Mouse (Mus musculus) kidney, embryonic 16.5 days (tissue): ENCODE measurements around the gene Cadm2. TPM values are rescaled to one million over a fixed set of nuclear protein-coding genes. Genes with fewer than 3 reads are reported as not detected.

Source experiments
- ATAC-seq: fragments of 200-750 bp; cut with Nextera tagmentation; 2 replicates; pipeline ENCODE4 v1.8.0; 2017; ENCODE audit warnings: moderate TSS enrichment; ENCODE audit not compliant: low FRiP score, low TSS enrichment
- H3K27ac ChIP-seq: fragments of 300-500 bp; sonication (generic); 2 replicates; pipeline ENCODE4 v1.5.1; 2014; ENCODE audit warnings: low read length
- H3K27me3 ChIP-seq: fragments of 300-500 bp; sonication (generic); 2 replicates; pipeline ENCODE4 v1.6.1; 2014; ENCODE audit warnings: low read length, control low read depth, mixed read lengths; ENCODE audit not compliant: insufficient read depth
- H3K36me3 ChIP-seq: fragments of 300-500 bp; sonication (generic); 2 replicates; pipeline ENCODE4 v1.6.1; 2014; ENCODE audit warnings: low read length, control low read depth, mixed read lengths; ENCODE audit not compliant: insufficient read depth
- H3K4me1 ChIP-seq: fragments of 300-500 bp; sonication (generic); 2 replicates; pipeline ENCODE4 v1.6.1; 2014; ENCODE audit warnings: low read length, control low read depth, mixed read lengths; ENCODE audit not compliant: insufficient read depth
- H3K4me2 ChIP-seq: fragments of 300-500 bp; sonication (generic); replicated peaks from 2 replicates; pipeline ENCODE4 v1.6.1; 2014; ENCODE audit warnings: low read depth, low read length
- H3K4me3 ChIP-seq: fragments of 300-500 bp; sonication (generic); 2 replicates; pipeline ENCODE4 v1.5.1; 2014; ENCODE audit warnings: mild to moderate bottlenecking, low read length
- H3K9ac ChIP-seq: fragments of 300-500 bp; sonication (generic); replicated peaks from 2 replicates; pipeline ENCODE4 v1.6.1; 2014; ENCODE audit warnings: low read length
- H3K9me3 ChIP-seq: fragments of 300-500 bp; sonication (generic); 2 replicates; pipeline ENCODE4 v1.6.1; 2016; ENCODE audit warnings: low read length, control low read depth
- WGBS: fragments of 180-500 bp; shearing (Covaris S2); extraction: QIAGEN DNeasy Blood & Tissue Kit; methylation state at CpG from one replicate; pipeline ENCODE4 v1.1.7; 2014; 5-methylcytosine and 5-hydroxymethylcytosine counted together
- polyA plus RNA-seq: library from polyadenylated mRNA; unstranded; fragments of >200 nt; fragmentation: Nextera tagmentation; extraction: Ambion mirVana; gene quantifications from 2 replicates; pipeline ENCODE4 v1.2.1, GENCODE M21; 2015

Cadm2 gene
- polyA plus RNA-seq, 1 experiment from 2014 or later, result not detected

DNA sequence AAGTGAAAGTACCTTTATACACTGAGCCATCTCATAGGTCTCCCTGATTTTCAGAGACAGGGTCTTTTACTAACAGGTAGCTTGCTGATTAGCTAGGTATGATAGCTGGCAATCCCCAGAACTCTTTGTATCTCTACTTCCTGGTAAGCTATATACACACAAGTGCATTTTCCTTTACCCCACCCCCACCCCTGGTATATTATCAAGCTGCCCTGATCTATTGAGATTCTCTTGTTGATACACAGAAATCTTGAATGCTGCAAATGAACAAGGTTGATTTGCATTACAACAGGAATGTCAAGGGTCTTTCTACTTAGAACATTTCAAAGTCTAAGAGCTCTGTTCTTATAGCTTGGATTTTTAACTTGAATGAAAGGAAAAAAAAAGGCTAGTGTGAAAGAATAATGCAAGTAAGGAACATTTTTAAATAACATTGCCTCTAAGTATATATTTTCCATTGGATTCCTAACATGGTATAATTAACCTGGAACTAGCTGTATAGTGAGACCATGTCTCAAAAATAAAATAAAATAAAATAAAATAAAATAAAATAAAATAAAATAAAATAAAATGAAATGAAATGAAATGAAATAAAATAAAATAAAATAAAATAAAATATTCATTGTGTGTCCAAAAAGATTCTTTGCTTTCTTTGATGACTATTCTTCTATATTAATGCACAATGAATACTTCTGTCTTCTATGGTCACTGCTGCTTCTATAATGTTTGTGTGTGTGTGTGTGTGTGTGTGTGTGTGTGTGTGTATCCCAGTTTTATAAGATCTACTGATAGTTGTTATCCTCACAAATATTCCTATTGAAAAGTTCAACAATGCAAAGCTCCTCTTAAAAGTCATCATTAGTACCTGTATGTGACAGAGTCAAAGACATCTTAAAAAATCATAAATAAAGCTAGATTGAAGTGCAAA, 858.9 kb downstream of the Cadm2 start:
- Histone ChIP-seq H3K27me3 (no peaks in the 10 kb centered on the region), H3K36me3 (no peaks in the 10 kb centered on the region), H3K9ac (no peak overlapping the region), H3K9me3 (no peaks in the 10 kb centered on the region), H3K4me3 (no peak overlapping the region), H3K4me1 (no peaks in the 10 kb centered on the region), H3K4me2 (no peak overlapping the region), H3K27ac (no peak overlapping the region)
- ATAC-seq, result no peak

DNA sequence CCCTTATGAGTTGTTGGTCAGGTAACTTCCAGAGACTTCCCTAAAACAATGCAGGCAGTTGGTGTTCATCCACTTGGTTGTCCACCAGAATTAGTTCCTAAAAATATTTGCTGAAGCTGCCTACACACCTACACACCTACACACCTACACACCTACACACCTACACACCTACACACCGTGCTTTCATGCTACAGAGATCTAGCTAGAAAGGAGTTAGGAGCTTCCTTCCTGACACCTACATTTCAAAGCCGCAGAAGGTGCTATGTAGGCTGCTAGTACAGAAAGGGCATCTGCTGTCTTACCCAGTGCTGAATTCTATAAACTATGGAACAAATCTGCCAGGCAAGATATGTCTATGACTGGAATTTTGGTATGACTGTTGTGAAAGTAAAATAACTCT, 872.2 kb downstream of the Cadm2 start:
- WGBS, result 81% methylated on average over 2 of the region's 2 CpGs
- H3K4me3 ChIP-seq, result no peak overlapping the region
- H3K36me3 ChIP-seq, result no peaks in the 10 kb centered on the region
- no peak for ATAC-seq
- H3K27me3 ChIP-seq, result no peaks in the 10 kb centered on the region
- no peak overlapping the region for H3K4me2 ChIP-seq
- no peak overlapping the region for H3K9ac ChIP-seq
- no peak overlapping the region for H3K27ac ChIP-seq
- no peaks in the 10 kb centered on the region for H3K4me1 ChIP-seq
- H3K9me3 ChIP-seq, result no peaks in the 10 kb centered on the region

DNA sequence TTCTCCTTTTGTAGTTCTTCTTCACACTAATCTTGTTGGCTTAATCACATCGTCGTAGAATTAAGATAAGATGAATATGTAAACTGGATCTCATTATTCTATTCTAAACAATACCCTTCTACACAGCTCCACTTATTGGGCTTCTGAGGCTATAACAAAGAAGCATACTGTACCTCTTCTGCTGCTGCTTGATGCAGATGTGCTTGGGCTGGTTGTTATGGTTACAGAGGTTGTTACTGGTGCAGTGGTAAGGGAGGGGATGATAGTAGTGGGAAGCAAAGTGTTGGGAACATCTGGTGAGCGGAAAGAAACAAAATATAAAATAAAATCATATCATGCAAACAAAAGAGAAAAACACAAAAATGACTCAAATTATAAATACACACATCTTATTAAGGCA, 889.5 kb downstream of the Cadm2 start:
- no peak overlapping the region for H3K4me3 ChIP-seq
- no peak overlapping the region for H3K27ac ChIP-seq
- H3K4me2 ChIP-seq, result no peak overlapping the region
- H3K9me3 ChIP-seq, result no peaks in the 10 kb centered on the region
- 76% methylated on average over 3 of the region's 3 CpGs for WGBS
- no peak for ATAC-seq
- H3K9ac ChIP-seq, result no peak overlapping the region
- H3K36me3 ChIP-seq, result no peaks in the 10 kb centered on the region
- no peaks in the 10 kb centered on the region for H3K27me3 ChIP-seq
- no peaks in the 10 kb centered on the region for H3K4me1 ChIP-seq

DNA sequence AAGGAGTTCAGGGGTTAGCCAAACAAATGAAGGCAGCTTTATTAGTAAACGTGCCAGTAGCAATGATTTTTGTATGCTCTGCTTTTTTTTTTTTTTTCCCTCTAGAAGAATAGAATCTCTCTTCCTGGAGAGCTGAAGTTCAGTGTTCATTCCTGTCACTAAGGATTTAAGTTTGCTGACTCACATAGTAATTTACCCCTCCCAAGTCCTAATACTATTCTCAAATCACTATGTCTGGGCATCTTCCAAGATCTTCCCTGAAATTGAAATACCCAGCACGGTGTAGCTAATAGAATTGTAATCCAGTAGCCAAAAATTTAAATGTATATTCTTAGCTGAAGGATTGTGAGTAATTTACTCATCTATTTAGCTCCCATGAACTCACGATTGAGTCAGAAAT, 914.2 kb downstream of the Cadm2 start:
- 50% methylated on average over 3 of the region's 3 CpGs for whole genome bisulfite sequencing
- no peak overlapping the region for H3K4me2 ChIP-seq
- H3K9me3 ChIP-seq, result no peaks in the 10 kb centered on the region
- H3K27me3 ChIP-seq, result no peaks in the 10 kb centered on the region
- no peak overlapping the region for H3K9ac ChIP-seq
- no peak overlapping the region for H3K4me3 ChIP-seq
- no peaks in the 10 kb centered on the region for H3K4me1 ChIP-seq
- H3K36me3 ChIP-seq, result no peaks in the 10 kb centered on the region
- no peak overlapping the region for H3K27ac ChIP-seq
- ATAC-seq, result no peak

DNA sequence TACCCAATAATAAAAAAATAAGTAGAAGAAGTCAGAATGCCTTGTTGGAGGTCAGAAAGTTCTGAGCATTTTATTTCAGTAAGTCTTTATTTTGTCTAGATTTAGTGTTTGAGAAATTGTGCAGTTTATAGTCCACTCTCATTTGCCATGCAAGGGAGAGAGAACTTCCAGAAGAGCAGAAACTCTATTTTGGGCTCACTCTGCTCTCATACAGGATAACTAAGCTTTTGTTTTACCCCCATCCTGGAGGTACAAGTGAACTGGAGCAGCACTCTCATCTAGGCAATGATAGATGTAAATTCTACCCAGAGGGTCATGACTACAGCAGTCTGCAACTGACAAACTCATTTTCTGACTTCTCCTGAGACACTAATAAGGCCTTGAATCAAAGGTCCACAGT, 925.9 kb downstream of the Cadm2 start:
- Histone ChIP-seq H3K9ac (no peak overlapping the region), H3K27me3 (no peaks in the 10 kb centered on the region), H3K27ac (no peak overlapping the region), H3K36me3 (no peaks in the 10 kb centered on the region), H3K4me1 (no peaks in the 10 kb centered on the region), H3K4me3 (no peak overlapping the region), H3K4me2 (no peak overlapping the region), H3K9me3 (no peaks in the 10 kb centered on the region)
- no peak for ATAC-seq

DNA sequence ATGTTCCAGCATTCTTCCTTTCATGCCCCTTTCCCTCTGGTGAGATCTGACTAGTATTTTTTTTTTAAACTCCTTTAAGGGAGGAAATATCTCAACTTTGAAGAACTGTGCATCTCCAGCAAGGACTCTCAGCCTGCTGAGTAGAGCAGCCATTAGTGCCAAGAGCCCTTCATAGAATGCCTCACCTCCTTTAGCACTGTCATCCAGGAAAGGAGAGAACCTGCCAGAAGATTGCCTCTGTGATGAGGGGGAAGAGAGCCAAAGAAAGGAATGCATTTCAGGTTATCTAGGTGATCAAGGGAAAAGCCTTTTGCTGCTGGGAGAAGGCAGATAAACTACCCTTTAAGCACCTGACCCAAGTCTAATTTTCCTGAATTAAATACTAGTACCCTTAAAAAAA, 943.5 kb downstream of the Cadm2 start:
- Histone ChIP-seq H3K4me2 (no peak overlapping the region), H3K4me1 (no peaks in the 10 kb centered on the region), H3K9ac (no peak overlapping the region), H3K4me3 (no peak overlapping the region), H3K27ac (no peak overlapping the region), H3K36me3 (no peaks in the 10 kb centered on the region), H3K27me3 (no peaks in the 10 kb centered on the region), H3K9me3 (no peaks in the 10 kb centered on the region)
- ATAC-seq, result no peak

DNA sequence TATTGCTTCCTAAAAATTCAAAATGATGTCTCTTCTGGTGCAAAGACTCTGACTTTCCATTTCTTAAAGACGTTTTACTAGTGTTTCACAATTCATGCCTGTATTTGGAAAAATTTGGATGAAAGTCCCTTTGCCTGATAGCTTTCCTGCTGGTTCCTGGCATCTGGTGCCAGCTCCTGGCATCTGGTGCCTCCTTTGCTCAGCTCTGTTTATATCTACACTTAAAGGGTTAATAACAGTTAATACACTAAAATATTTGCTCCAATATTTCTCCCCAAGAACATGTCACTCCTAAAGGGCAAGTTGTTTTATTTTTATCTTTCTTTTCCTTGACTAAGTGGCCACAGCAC, 969.7 kb downstream of the Cadm2 start:
- no peak overlapping the region for H3K27ac ChIP-seq
- no peaks in the 10 kb centered on the region for H3K4me1 ChIP-seq
- H3K27me3 ChIP-seq, result no peaks in the 10 kb centered on the region
- H3K4me3 ChIP-seq, result no peak overlapping the region
- H3K9ac ChIP-seq, result no peak overlapping the region
- no peaks in the 10 kb centered on the region for H3K9me3 ChIP-seq
- no peak for ATAC-seq
- H3K4me2 ChIP-seq, result no peak overlapping the region
- H3K36me3 ChIP-seq, result no peaks in the 10 kb centered on the region
- WGBS, result 66% methylated on average over 1 of the region's 1 CpGs

DNA sequence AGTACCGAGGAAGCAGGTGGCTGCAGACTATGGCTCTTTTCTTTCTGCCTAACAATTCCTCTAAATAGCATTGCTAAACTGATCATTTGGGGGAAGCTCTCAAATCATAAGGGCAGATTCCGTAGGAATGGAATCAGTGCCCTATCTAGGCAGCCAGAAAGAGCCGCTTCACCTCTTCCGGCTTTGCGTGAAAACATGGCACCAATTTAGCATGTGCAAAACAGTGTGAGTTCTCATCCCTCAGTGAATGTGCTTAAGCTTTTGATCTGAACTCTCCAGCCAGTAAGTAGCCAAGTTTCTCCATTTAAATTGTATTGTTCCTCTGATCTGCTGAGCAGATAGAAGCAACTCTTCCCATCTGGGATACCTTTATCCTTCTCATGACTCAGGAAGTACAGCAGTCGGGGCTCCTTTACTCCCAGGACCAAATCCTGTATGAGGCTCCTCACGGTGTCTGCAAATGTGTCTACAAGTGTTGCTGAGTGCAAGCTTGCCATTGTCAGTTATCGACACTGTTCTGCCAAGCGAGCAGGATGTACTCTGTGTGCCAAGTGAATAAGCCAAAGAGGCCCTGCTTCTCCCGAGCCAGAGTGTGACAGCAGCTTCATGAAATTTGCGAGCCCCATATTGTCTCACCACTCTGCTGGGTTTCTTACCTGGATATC, 970.2 kb downstream of the Cadm2 start:
- no peak for ATAC-seq
- Histone ChIP-seq H3K9me3 (no peaks in the 10 kb centered on the region), H3K9ac (no peak overlapping the region), H3K4me2 (no peak overlapping the region), H3K4me3 (no peak overlapping the region), H3K27ac (no peak overlapping the region), H3K36me3 (no peaks in the 10 kb centered on the region), H3K27me3 (no peaks in the 10 kb centered on the region), H3K4me1 (no peaks in the 10 kb centered on the region)
- 89% methylated on average over 11 of the region's 11 CpGs for WGBS

DNA sequence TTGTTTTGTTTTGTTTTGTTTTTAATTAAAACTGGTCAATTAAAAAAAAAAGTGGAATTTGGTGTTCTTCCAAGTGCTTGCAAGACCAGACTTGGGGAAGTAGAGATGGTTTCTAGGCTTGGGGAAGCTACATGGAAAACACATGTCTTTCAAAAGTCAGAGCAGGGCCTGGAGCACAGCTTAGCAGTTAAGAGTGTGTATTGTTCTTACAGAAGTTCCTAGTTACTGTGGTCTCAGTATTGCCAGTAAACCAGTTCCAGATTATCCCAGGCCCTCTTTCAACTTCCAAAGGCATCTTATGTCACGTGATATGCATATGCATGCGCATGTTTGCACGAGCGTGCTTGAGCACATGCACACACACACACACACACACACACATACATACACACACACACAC, 972.9 kb downstream of the Cadm2 start:
- Histone ChIP-seq H3K27me3 (no peaks in the 10 kb centered on the region), H3K9me3 (no peaks in the 10 kb centered on the region), H3K4me2 (no peak overlapping the region), H3K4me3 (no peak overlapping the region), H3K4me1 (no peaks in the 10 kb centered on the region), H3K9ac (no peak overlapping the region), H3K36me3 (no peaks in the 10 kb centered on the region), H3K27ac (no peak overlapping the region)
- WGBS, result 95% methylated on average over 4 of the region's 4 CpGs
- no peak for ATAC-seq

DNA sequence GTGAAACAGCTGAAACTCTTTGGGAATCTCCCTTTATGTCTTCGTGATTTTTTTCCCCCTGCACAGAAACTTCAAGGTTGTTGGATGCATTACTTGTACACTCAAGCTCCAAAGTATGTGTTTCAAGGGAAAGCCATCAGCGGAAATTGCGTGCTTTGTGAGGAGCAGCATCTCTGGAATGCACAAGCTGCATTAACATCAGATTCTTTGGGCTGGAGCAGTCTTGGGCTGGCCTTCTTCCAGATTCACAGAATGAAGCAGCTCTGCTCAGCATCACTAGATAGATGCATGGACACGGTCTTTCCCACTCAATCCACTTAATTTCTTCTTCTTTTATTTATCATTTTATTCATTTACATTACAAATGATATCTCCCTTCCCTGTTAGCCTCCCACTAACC, 977.1 kb downstream of the Cadm2 start:
- 76% methylated on average over 4 of the region's 4 CpGs for WGBS
- no peak overlapping the region for H3K27ac ChIP-seq
- H3K36me3 ChIP-seq, result no peaks in the 10 kb centered on the region
- no peaks in the 10 kb centered on the region for H3K9me3 ChIP-seq
- H3K9ac ChIP-seq, result no peak overlapping the region
- no peak overlapping the region for H3K4me3 ChIP-seq
- H3K4me1 ChIP-seq, result no peaks in the 10 kb centered on the region
- no peak overlapping the region for H3K4me2 ChIP-seq
- no peak for ATAC-seq
- H3K27me3 ChIP-seq, result no peaks in the 10 kb centered on the region
